Mouse (Mus musculus): ENCODE results near the gene Stt3b. TPM values are rescaled to one million over a fixed set of nuclear protein-coding genes. Genes with fewer than 3 reads are reported as not detected.
A peak's percentile ranks its signal among the peaks of the same experiment; 100 is the strongest.

Stt3b gene
- polyA plus RNA-seq, 1 experiment from 2014 or later = 104 TPM

GRCm38 (mm10) chr9:115224744-115225354 is 85.4 kb downstream of the Stt3b start:
- WGBS = 18% methylated on average over 7 of the region's 7 CpGs
- no peak overlapping the region for H3K9ac ChIP-seq (ENCODE audit: low read length)
- H3K4me2 ChIP-seq (ENCODE audit: low read depth, low read length, severe bottlenecking) = no peak overlapping the region
- H3K9me3 ChIP-seq (ENCODE audit: control insufficient read depth, low read length) = no peaks in the 10 kb centered on the region
- peak overlapping the region; percentile 25; the same call in 1 of the 2 replicates for H3K27ac ChIP-seq (ENCODE audit: low read depth, low read length)
- DNase-seq (ENCODE audit: low spot score) (no peak), ATAC-seq (replicated peaks; ENCODE audit: low FRiP score) (peak; percentile 74)
- no peak overlapping the region for H3K4me3 ChIP-seq (ENCODE audit: low read depth, low read length)
- H3K36me3 ChIP-seq (ENCODE audit: control insufficient read depth, insufficient read depth, low read length) = no peaks in the 10 kb centered on the region
- H3K27me3 ChIP-seq (ENCODE audit: control insufficient read depth, insufficient read depth, low read length) = no peaks in the 10 kb centered on the region
- H3K4me1 ChIP-seq (replicated peaks; ENCODE audit: control insufficient read depth, insufficient read depth, low read length) = no peaks in the 10 kb centered on the region; the same call in 1 of the 2 replicates

- no peaks in the 10 kb centered on the region for H3K27me3 ChIP-seq (ENCODE audit: control insufficient read depth, insufficient read depth, low read length)
- no peaks in the 10 kb centered on the region for H3K36me3 ChIP-seq (ENCODE audit: control insufficient read depth, insufficient read depth, low read length)
- no peak overlapping the region for H3K4me3 ChIP-seq (ENCODE audit: low read depth, low read length)
- no peak overlapping the region for H3K9ac ChIP-seq (ENCODE audit: low read length)
- 93% methylated on average over 7 of the region's 7 CpGs for WGBS
- DNase-seq (ENCODE audit: low spot score) = no peak
- H3K4me2 ChIP-seq (ENCODE audit: low read depth, low read length, severe bottlenecking) = no peak overlapping the region
- H3K27ac ChIP-seq (ENCODE audit: low read depth, low read length) = no peak overlapping the region
- no peaks in the 10 kb centered on the region for H3K9me3 ChIP-seq (ENCODE audit: control insufficient read depth, low read length)
- no peak for ATAC-seq (replicated peaks; ENCODE audit: low FRiP score)
- H3K4me1 ChIP-seq (replicated peaks; ENCODE audit: control insufficient read depth, insufficient read depth, low read length) = no peaks in the 10 kb centered on the region; the same call in 1 of the 2 replicates
Observed at GRCm38 (mm10) chr9:115221265-115221664, 89.0 kb downstream of the Stt3b start.

GRCm38 (mm10) chr9:115220466-115220865 is 89.8 kb downstream of the Stt3b start:
- Histone ChIP-seq H3K36me3 (ENCODE audit: control insufficient read depth, insufficient read depth, low read length) (no peaks in the 10 kb centered on the region), H3K9me3 (ENCODE audit: control insufficient read depth, low read length) (no peaks in the 10 kb centered on the region), H3K4me1 (replicated peaks; ENCODE audit: control insufficient read depth, insufficient read depth, low read length) (peaks cover 3% of the 10 kb centered on the region; the same call in 1 of the 2 replicates), H3K4me3 (ENCODE audit: low read depth, low read length) (no peak overlapping the region), H3K9ac (ENCODE audit: low read length) (no peak overlapping the region), H3K27ac (ENCODE audit: low read depth, low read length) (no peak overlapping the region), H3K27me3 (ENCODE audit: control insufficient read depth, insufficient read depth, low read length) (no peaks in the 10 kb centered on the region), H3K4me2 (ENCODE audit: low read depth, low read length, severe bottlenecking) (no peak overlapping the region)
- DNase-seq (ENCODE audit: low spot score) = no peak
- WGBS = 87% methylated on average over 7 of the region's 7 CpGs
- no peak for ATAC-seq (replicated peaks; ENCODE audit: low FRiP score)

- ATAC-seq (replicated peaks; ENCODE audit: low FRiP score) = no peak
- no peaks in the 10 kb centered on the region; the same call in 1 of the 2 replicates for H3K9me3 ChIP-seq (ENCODE audit: control insufficient read depth, low read length)
- H3K27me3 ChIP-seq (ENCODE audit: control insufficient read depth, insufficient read depth, low read length) = no peaks in the 10 kb centered on the region
- no peaks in the 10 kb centered on the region for H3K36me3 ChIP-seq (ENCODE audit: control insufficient read depth, insufficient read depth, low read length)
- WGBS = 31% methylated on average over 9 of the region's 9 CpGs
- H3K4me3 ChIP-seq (ENCODE audit: low read depth, low read length) = no peak overlapping the region
- H3K9ac ChIP-seq (ENCODE audit: low read length) = no peak overlapping the region
- no peak overlapping the region for H3K27ac ChIP-seq (ENCODE audit: low read depth, low read length)
- 0 out of 2 replicates have a peak, but pooled peaks cover 4% of the 10 kb centered on the region for H3K4me1 ChIP-seq (replicated peaks; ENCODE audit: control insufficient read depth, insufficient read depth, low read length)
- H3K4me2 ChIP-seq (ENCODE audit: low read depth, low read length, severe bottlenecking) = no peak overlapping the region
- no peak for DNase-seq (ENCODE audit: low spot score)
Observed at GRCm38 (mm10) chr9:115217984-115218383, 92.2 kb downstream of the Stt3b start.

GRCm38 (mm10) chr9:115215830-115216701 is 94.2 kb downstream of the Stt3b start:
- Histone ChIP-seq H3K9ac (ENCODE audit: low read length) (no peak overlapping the region), H3K4me1 (replicated peaks; ENCODE audit: control insufficient read depth, insufficient read depth, low read length) (0 out of 2 replicates have a peak, but pooled peaks cover 4% of the 10 kb centered on the region), H3K4me2 (ENCODE audit: low read depth, low read length, severe bottlenecking) (peak overlapping the region; percentile 9; the same call in 1 of the 2 replicates), H3K36me3 (ENCODE audit: control insufficient read depth, insufficient read depth, low read length) (no peaks in the 10 kb centered on the region), H3K4me3 (ENCODE audit: low read depth, low read length) (no peak overlapping the region), H3K27ac (ENCODE audit: low read depth, low read length) (no peak overlapping the region), H3K9me3 (ENCODE audit: control insufficient read depth, low read length) (no peaks in the 10 kb centered on the region; the same call in 1 of the 2 replicates), H3K27me3 (ENCODE audit: control insufficient read depth, insufficient read depth, low read length) (no peaks in the 10 kb centered on the region)
- peak; percentile 76 for DNase-seq (ENCODE audit: low spot score)
- WGBS = 26% methylated on average over 21 of the region's 21 CpGs
- ATAC-seq (replicated peaks; ENCODE audit: low FRiP score) = peak; percentile 86

- 0 out of 2 replicates have a peak, but pooled peaks cover 4% of the 10 kb centered on the region for H3K4me1 ChIP-seq (replicated peaks; ENCODE audit: control insufficient read depth, insufficient read depth, low read length)
- H3K4me3 ChIP-seq (ENCODE audit: low read depth, low read length) = no peak overlapping the region
- ATAC-seq (replicated peaks; ENCODE audit: low FRiP score) = no peak; the same call in 1 of the 2 replicates
- H3K4me2 ChIP-seq (ENCODE audit: low read depth, low read length, severe bottlenecking) = no peak overlapping the region
- H3K9me3 ChIP-seq (ENCODE audit: control insufficient read depth, low read length) = no peaks in the 10 kb centered on the region; the same call in 1 of the 2 replicates
- WGBS = 16% methylated on average over 7 of the region's 7 CpGs
- H3K27ac ChIP-seq (ENCODE audit: low read depth, low read length) = no peak overlapping the region
- no peak overlapping the region for H3K9ac ChIP-seq (ENCODE audit: low read length)
- H3K36me3 ChIP-seq (ENCODE audit: control insufficient read depth, insufficient read depth, low read length) = no peaks in the 10 kb centered on the region
- DNase-seq (ENCODE audit: low spot score) = no peak
- no peaks in the 10 kb centered on the region for H3K27me3 ChIP-seq (ENCODE audit: control insufficient read depth, insufficient read depth, low read length)
Observed at GRCm38 (mm10) chr9:115214572-115215571, 95.3 kb downstream of the Stt3b start.

- H3K36me3 ChIP-seq (ENCODE audit: control insufficient read depth, insufficient read depth, low read length) = no peaks in the 10 kb centered on the region
- no peaks in the 10 kb centered on the region; the same call in 1 of the 2 replicates for H3K9me3 ChIP-seq (ENCODE audit: control insufficient read depth, low read length)
- 88% methylated on average over 5 of the region's 5 CpGs for WGBS
- no peak overlapping the region for H3K27ac ChIP-seq (ENCODE audit: low read depth, low read length)
- DNase-seq (ENCODE audit: low spot score) (no peak), ATAC-seq (replicated peaks; ENCODE audit: low FRiP score) (no peak)
- H3K4me2 ChIP-seq (ENCODE audit: low read depth, low read length, severe bottlenecking) = no peak overlapping the region
- H3K9ac ChIP-seq (ENCODE audit: low read length) = no peak overlapping the region
- H3K27me3 ChIP-seq (ENCODE audit: control insufficient read depth, insufficient read depth, low read length) = no peaks in the 10 kb centered on the region
- 0 out of 2 replicates have a peak, but pooled peaks cover 4% of the 10 kb centered on the region for H3K4me1 ChIP-seq (replicated peaks; ENCODE audit: control insufficient read depth, insufficient read depth, low read length)
- no peak overlapping the region for H3K4me3 ChIP-seq (ENCODE audit: low read depth, low read length)
Observed at GRCm38 (mm10) chr9:115213755-115214264, 96.4 kb downstream of the Stt3b start.

Data from forebrain, embryonic 11.5 days (tissue).